Mouse (Mus musculus) thymus, adult 2 months (tissue): ENCODE data around the gene Ccnd1.

ENCODE experiments used
- CTCF ChIP-seq: fragments of 200-500 bp; IDR thresholded peaks from 2 replicates; pipeline ENCODE4 v1.5.1; 2012; ENCODE audit warnings: mild to moderate bottlenecking, control low read depth, low read length, moderate library complexity, borderline replicate concordance; ENCODE audit not compliant: control insufficient read depth, poor library complexity, insufficient read depth; ENCODE audit errors: extremely low read depth
- POLR2A ChIP-seq: fragments of 200-500 bp; IDR thresholded peaks from 2 replicates; pipeline ENCODE4 v1.6.1; 2012; ENCODE audit warnings: mild to moderate bottlenecking, low read length, control low read depth, moderate library complexity; ENCODE audit not compliant: control insufficient read depth, poor library complexity, insufficient read depth; ENCODE audit errors: extremely low read depth

- TF ChIP-seq POLR2A (no peak), CTCF (no peak)
These were observed 26.2 kb upstream of the Ccnd1 start for GRCm38 (mm10) chr7:144965893-144966292.
